Mouse (Mus musculus) brain, embryonic 14.5 days (tissue): ENCODE results near the gene Ercc6.
A peak's percentile ranks its signal among the peaks of the same experiment; 100 is the strongest.

Experiments used
- CTCF ChIP-seq: fragments of 200-500 bp; IDR thresholded peaks from 2 replicates; pipeline ENCODE4 v1.5.1; 2012; ENCODE audit warnings: inconsistent platforms, mild to moderate bottlenecking, moderate library complexity, borderline replicate concordance; ENCODE audit not compliant: insufficient read depth, insufficient read length; ENCODE audit errors: extremely low read depth
- POLR2A ChIP-seq: fragments of 200-500 bp; IDR thresholded peaks from 2 replicates; pipeline ENCODE4 v1.6.1; 2012; ENCODE audit warnings: mild to moderate bottlenecking, inconsistent platforms, borderline replicate concordance; ENCODE audit not compliant: poor library complexity, insufficient read depth, insufficient read length, severe bottlenecking; ENCODE audit errors: extremely low read depth

DNA sequence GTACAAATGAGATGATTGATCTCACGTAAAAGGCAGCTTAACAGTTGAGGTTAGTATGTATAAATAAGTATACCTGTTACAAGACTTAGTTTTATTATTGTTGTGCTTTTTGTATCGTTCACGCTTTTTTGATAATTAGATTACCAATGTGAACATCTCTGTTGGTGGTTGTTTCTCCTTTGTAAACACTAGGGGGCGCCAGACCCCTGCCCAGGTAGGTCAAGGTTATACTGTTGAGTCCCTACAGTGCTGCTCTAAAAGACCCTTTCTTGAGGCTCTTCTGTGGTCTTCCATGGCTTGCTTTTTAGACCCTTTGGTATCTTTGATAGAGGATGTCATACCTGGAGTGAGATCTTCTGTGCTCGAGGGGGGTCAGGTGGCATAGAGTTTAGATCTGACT lies 20.8 kb downstream of the Ercc6 start:
- peak; percentile 58; the same call in 1 of the 2 replicates for TF ChIP-seq CTCF
- no peak for TF ChIP-seq POLR2A
